Mouse (Mus musculus): Measurements from ENCODE around the gene Dnah1.

Dnah1 gene

GRCm38 (mm10) chr14:31323849-31324792 lies at the start of gene Dnah1:
TSS of gene Dnah1 (minus strand) at chr14:31323896.
- DNase-seq (ENCODE audit: low read depth): peak; percentile 80

DNA sequence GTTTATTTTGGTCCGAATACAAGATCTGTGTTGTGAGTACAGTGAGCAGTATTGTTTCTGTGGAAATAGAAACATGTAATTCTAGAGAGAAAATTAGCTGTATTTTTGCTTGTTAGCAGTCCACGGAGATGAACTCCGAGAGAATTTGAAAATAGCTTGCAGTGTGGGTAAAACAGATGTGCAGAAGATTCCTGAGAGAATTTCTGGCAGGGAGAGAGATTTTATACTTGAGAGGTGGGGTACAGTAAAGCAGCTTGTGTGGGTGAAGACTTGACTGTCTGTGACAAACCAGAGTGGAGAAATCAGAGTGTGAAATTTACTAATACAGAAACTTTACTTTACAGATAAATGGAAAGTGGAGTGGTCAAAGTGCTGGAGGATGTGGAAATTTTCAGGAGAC lies 45.7 kb upstream of the Dnah1 start:
- DNase-seq (ENCODE audit: low read depth): no peak

GRCm38 (mm10) chr14:31367951-31368350 lies 44.3 kb upstream of the Dnah1 start:
- no peak for DNase-seq (ENCODE audit: low read depth)

DNA sequence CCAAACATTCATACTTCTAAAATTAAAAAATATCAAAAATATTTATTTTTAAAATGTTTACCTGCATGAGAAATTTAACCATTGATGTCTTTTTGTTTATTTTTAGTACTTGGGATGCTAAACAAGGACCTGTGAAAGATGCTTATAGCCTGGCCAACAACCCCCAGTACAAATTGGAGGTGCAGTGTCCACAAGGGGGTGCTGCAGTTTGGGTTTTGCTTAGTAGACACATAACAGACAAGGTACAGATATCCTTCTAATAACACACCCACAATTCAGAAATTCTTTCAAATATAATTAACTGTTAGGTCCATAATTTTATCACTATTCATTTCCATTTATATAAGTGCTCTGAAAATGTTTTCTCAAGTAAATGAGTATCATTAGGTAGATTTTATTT lies 41.7 kb upstream of the Dnah1 start:
- DNase-seq (ENCODE audit: low read depth): peak; percentile 73

- peak; percentile 49 for DNase-seq (ENCODE audit: low read depth)
These were observed 40.9 kb upstream of the Dnah1 start for GRCm38 (mm10) chr14:31364589-31364988.

DNA sequence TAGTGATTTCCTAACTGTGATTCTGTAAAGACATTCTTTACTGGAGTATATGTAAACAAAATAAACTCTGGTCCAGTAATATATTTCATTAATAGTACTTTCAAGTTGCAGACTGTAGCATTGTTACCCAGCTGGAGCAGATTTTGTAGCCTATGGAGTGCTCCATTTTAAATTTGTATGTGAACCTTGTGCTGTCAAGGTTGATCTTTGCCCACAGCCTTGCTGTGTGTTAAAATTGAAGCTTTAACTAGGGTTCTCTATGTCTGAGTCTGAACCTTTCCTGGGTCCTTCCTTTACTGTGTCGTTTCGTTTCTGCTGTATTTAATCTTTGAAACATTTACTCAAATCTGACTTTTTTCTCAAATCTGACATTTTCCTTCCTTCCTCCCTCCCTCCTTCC lies 38.5 kb upstream of the Dnah1 start:
- DNase-seq (ENCODE audit: low read depth): no peak

- no peak for DNase-seq (ENCODE audit: low read depth)
These were observed 21.7 kb upstream of the Dnah1 start for GRCm38 (mm10) chr14:31345367-31345766.

DNA sequence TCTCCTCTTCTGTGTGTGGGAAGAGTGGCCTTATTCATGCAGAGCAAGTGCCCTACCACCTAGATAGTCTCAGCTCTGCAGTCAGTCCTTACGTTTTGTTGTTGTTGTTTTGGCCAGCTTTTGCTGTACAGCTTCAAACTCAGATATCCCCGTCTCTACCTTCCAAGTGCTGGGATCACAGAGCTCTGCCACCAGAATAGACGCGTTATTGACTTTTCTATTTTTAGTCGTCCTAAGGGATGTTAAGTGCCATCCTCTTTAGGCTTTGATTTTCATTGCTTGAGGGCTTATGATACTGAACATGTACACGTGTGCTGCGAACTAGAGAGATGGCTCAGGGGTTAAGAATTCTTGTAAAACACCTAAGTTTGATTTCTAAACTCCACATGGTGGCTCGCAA lies 19.5 kb upstream of the Dnah1 start:
- no peak for DNase-seq (ENCODE audit: low read depth)

- DNase-seq (ENCODE audit: low read depth): peak; percentile 36
These were observed 14.3 kb upstream of the Dnah1 start for GRCm38 (mm10) chr14:31337947-31338346.

- peak; percentile 76 for DNase-seq (ENCODE audit: low read depth)
These were observed 13.7 kb upstream of the Dnah1 start for GRCm38 (mm10) chr14:31337406-31337805.

GRCm38 (mm10) chr14:31336369-31337155 lies 12.9 kb upstream of the Dnah1 start, which contains the start of gene Capn7:
TSS of gene Capn7 (plus strand) at chr14:31336638.
- DNase-seq (ENCODE audit: low read depth): peak; percentile 98

DNA sequence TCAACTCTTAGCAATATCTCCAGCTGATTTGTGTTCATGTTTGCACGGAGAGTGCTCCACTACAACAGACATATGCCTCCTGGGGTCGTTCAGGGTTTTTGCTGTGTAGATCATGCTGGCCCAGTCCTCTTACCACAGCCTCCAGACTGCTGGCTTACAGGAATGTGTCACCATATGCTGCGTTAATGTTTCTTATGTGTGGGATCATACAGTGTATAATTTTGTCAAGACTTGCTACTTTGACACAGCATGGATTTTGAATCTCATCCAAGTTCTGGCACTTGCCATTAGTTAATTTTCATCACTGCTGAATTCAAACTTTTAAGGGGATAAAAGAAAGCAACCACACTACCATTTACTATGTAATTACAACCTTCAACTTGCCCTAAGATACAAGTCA lies 12.1 kb upstream of the Dnah1 start:
- DNase-seq (ENCODE audit: low read depth): peak; percentile 17

DNA sequence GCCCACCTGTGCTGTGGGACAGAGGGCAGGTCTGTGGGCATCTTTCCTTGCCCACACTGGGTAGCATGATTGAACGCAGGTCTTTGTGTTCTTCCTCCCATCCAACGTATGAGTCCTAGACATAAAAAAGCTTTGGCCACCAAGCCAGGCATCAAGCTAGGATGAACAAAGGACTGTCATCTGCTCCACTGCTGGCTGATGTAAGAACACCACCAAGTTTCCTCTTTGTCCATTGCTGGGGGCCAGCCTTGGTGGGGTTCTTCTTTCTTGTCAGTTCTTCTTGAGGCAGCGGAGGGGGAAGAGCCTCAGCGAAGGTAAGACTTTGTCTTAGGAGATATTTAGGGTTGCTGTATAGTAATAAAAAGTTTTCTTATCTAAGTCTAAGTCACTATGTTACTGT lies 7.3 kb upstream of the Dnah1 start:
- DNase-seq (ENCODE audit: low read depth): no peak

- DNase-seq (ENCODE audit: low read depth): no peak
These were observed 6.0 kb upstream of the Dnah1 start for GRCm38 (mm10) chr14:31329741-31330140.

DNA sequence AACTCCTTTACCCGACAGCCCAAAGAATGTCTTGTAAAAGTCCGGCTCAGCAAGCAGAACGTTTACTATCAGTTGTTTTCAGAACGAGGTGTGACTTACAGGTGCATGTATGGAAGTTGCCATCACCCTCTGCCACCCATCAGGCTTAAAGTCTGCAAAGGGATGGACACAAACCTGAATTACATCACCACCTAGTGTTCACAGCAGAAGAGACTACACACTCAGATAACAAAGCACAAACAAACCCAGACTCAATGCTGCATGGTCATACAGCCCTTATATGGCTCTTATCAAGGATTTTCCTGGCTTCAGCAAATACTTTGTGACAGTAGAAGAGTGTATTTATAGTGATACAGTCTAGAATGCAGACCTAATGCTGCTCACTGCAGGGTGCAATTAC lies 4.0 kb upstream of the Dnah1 start:
- peak; percentile 54 for DNase-seq (ENCODE audit: low read depth)

DNA sequence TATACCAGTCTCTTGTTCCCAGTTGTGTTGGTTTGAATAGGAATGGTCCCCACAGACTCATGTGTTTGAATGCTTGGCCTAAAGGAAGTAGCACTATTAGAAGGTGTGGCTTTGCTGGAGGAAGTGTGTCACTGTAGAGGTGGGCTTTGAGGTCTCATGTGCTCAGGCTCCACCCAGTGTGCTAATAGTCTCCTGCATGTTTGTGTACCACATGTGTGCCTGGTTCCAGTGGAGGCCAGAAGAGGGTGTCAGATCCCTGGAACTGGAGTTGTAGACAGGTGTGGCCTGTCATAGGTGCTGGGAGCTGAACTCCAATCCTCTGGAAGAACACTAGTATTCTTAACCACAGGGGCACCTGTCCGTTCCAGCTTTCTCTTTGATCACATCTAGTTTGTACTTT lies 3.5 kb upstream of the Dnah1 start:
- peak; percentile 56 for DNase-seq (ENCODE audit: low read depth)

GRCm38 (mm10) chr14:31326770-31327169 lies 3.1 kb upstream of the Dnah1 start:
- DNase-seq (ENCODE audit: low read depth): no peak

GRCm38 (mm10) chr14:31325551-31325950 lies 1.9 kb upstream of the Dnah1 start:
- DNase-seq (ENCODE audit: low read depth): peak; percentile 40

GRCm38 (mm10) chr14:31324851-31325250 lies 1.2 kb upstream of the Dnah1 start:
- peak; percentile 81 for DNase-seq (ENCODE audit: low read depth)

DNA sequence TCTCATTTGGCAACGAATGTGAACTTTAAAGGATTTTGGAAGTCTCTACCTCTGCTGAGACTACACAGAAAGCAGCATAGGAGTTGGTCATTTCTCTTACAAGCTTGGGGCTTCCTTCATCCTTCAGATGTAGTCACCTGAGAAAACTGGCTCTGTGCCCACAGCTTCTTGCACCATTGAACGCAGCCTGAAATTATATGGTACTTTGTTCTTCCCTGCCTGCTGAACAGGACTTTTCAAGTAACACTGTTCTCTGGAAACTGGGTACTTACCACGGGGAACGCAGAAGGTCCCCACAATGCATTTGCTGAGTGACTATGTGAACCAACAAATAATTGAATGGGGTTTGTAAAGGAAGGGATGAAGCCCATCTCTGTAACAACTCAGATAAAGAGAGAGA lies 507 bp downstream of the Dnah1 start:
- peak; percentile 13 for DNase-seq (ENCODE audit: low read depth)

DNA sequence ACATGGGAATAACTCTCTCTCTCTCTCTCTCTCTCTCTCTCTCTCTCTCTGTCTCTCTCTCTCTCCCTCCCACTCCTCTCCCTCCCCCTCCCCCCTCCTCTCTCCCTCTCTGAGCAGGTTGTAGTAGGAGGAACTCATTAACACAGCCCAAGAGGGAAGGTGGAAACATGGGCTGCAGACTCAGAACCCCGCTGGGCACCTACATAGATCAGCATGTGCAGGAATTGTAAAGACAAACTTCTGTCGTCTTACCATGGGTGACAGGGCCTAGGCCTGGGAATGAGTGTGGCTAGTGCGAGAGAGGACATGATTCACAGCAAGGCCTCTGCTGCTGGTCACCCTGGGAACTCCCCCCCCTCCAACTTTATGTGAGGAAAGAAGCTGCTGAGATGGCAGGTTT lies 1.5 kb downstream of the Dnah1 start:
- no peak for DNase-seq (ENCODE audit: low read depth)

DNA sequence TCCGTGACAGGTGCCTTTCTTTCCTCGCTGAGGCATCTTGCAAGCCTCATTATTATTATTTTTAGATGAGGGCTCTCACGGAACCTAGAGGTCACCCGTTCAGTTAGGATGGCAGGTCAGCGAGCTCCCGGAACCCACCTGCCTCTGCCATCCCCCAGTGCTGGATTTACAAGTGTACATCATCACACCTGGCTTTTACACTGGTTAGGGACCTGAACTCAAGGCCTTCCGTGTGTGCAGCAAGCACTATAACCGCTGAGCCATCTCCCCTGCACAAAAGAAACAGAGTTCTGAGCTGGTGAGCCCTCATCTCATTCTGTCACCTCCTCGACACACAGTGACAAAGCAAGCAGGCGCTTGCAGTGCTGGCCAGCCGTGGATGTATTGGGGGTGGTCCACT lies 2.5 kb downstream of the Dnah1 start:
- no peak for DNase-seq (ENCODE audit: low read depth)

DNA sequence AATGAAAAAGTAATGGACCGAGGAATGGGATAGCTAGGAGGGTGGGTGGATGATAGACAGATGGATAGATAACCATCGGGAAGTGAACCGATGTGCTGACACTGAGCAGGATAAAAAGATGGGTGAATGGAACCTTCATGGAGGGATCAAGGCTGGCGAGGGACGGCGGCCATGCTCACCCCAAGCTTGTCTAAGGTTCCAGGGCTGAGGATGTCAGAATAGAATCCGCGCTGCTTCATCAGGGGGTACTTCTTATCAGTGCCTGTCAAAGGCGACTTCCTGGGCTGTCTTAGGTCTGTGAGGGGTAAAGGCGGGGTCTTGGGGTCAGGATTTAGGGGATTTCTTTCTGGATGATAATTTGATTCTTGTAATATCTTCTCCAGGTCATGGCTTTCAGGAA lies 4.2 kb downstream of the Dnah1 start:
- no peak for DNase-seq (ENCODE audit: low read depth)

All from 416B (cell line).